Mouse (Mus musculus) bone marrow macrophage, adult 2 months (primary cell): ENCODE data around the gene Thg1l. TPM values are rescaled to one million over a fixed set of nuclear protein-coding genes. Genes with fewer than 3 reads are reported as not detected.

Experiments
- H3K27ac ChIP-seq: 2 replicates; pipeline ENCODE4 v1.5.1; 2012; ENCODE audit warnings: low read depth, low read length; ENCODE audit not compliant: insufficient read depth
- H3K4me1 ChIP-seq: 2 replicates; pipeline ENCODE4 v1.6.1; 2012; ENCODE audit warnings: low read length; ENCODE audit not compliant: control insufficient read depth, insufficient read depth
- H3K4me3 ChIP-seq: 2 replicates; pipeline ENCODE4 v1.5.1; 2012; ENCODE audit warnings: mild to moderate bottlenecking, low read length, moderate library complexity; ENCODE audit not compliant: insufficient read depth
- CTCF ChIP-seq: IDR thresholded peaks from 2 replicates; pipeline ENCODE4 v1.5.1; 2012; ENCODE audit warnings: low read depth, mild to moderate bottlenecking, low read length, moderate library complexity
- POLR2A ChIP-seq: IDR thresholded peaks from 2 replicates; pipeline ENCODE4 v1.6.1; 2012; ENCODE audit warnings: mild to moderate bottlenecking, low read depth, low read length, borderline replicate concordance
- polyA plus RNA-seq: library from polyadenylated mRNA; stranded (reverse); fragments of >200 nt; gene quantifications from 2 replicates; pipeline ENCODE4 v1.2.4, GENCODE M21; 2012; ENCODE audit not compliant: missing spikeins, insufficient read depth, insufficient read length

The Thg1l gene
- 6.2 and 8.6 TPM in 2 replicates for polyA plus RNA-seq

- peak within 1 kb of the TSS; percentile 97 for H3K4me3 ChIP-seq
- H3K27ac ChIP-seq = peak within 1 kb of the TSS; percentile 86
- TF ChIP-seq POLR2A (no peak), CTCF (no peak)
- peaks cover 16% of the 10 kb centered on the region for H3K4me1 ChIP-seq
Observed at GRCm38 (mm10) chr11:45955127-45955627, at the start of gene Thg1l. Gene Thg1l (minus strand): TSS chr11:45955494.

- no peak overlapping the region for H3K4me3 ChIP-seq
- no peaks in the 10 kb centered on the region for H3K4me1 ChIP-seq
- no peak overlapping the region for H3K27ac ChIP-seq
- TF ChIP-seq POLR2A (no peak), CTCF (no peak)
Observed at GRCm38 (mm10) chr11:45992087-45992486, 36.8 kb upstream of the Thg1l start.

- H3K27ac ChIP-seq = no peak overlapping the region
- H3K4me3 ChIP-seq = no peak overlapping the region
- TF ChIP-seq POLR2A = no peak
- no peak for TF ChIP-seq CTCF
- H3K4me1 ChIP-seq = no peaks in the 10 kb centered on the region
Observed at GRCm38 (mm10) chr11:45991604-45992003, 36.3 kb upstream of the Thg1l start.

- H3K4me3 ChIP-seq = peak overlapping the region; percentile 66; the same call in 1 of the 2 replicates
- H3K4me1 ChIP-seq = no peaks in the 10 kb centered on the region
- TF ChIP-seq POLR2A (no peak), CTCF (no peak)
- H3K27ac ChIP-seq = no peak overlapping the region
Observed at GRCm38 (mm10) chr11:45980893-45981253, 25.6 kb upstream of the Thg1l start.

GRCm38 (mm10) chr11:45979946-45980892 lies 24.9 kb upstream of the Thg1l start, which contains the start of gene Sox30:
Gene Sox30 (plus strand): TSS chr11:45980310.
- no peak within 1 kb of the TSS for H3K27ac ChIP-seq
- H3K4me3 ChIP-seq = peak within 1 kb of the TSS; percentile 66
- no peak for TF ChIP-seq CTCF
- no peak for TF ChIP-seq POLR2A
- H3K4me1 ChIP-seq = no peaks in the 10 kb centered on the region

- no peak overlapping the region for H3K27ac ChIP-seq
- no peak overlapping the region for H3K4me3 ChIP-seq
- TF ChIP-seq CTCF (no peak), POLR2A (no peak)
- H3K4me1 ChIP-seq = no peaks in the 10 kb centered on the region
Observed at GRCm38 (mm10) chr11:45976061-45976460, 20.8 kb upstream of the Thg1l start.

- Histone ChIP-seq H3K4me3 (no peak overlapping the region), H3K27ac (no peak overlapping the region), H3K4me1 (no peaks in the 10 kb centered on the region)
- no peak for TF ChIP-seq CTCF
- TF ChIP-seq POLR2A = no peak
Observed at GRCm38 (mm10) chr11:45974466-45974865, 19.2 kb upstream of the Thg1l start.

- TF ChIP-seq CTCF = no peak
- no peak for TF ChIP-seq POLR2A
- no peaks in the 10 kb centered on the region for H3K4me1 ChIP-seq
- no peak overlapping the region for H3K4me3 ChIP-seq
- H3K27ac ChIP-seq = no peak overlapping the region
Observed at GRCm38 (mm10) chr11:45973635-45974034, 18.3 kb upstream of the Thg1l start.

- 0 out of 2 replicates have a peak, but pooled peaks cover 2% of the 10 kb centered on the region for H3K4me1 ChIP-seq
- no peak overlapping the region for H3K4me3 ChIP-seq
- no peak overlapping the region for H3K27ac ChIP-seq
- TF ChIP-seq POLR2A (no peak), CTCF (no peak)
Observed at GRCm38 (mm10) chr11:45968466-45968865, 13.2 kb upstream of the Thg1l start.

GRCm38 (mm10) chr11:45966896-45967295 lies 11.6 kb upstream of the Thg1l start:
- TF ChIP-seq POLR2A (no peak), CTCF (no peak)
- Histone ChIP-seq H3K27ac (no peak overlapping the region), H3K4me1 (0 out of 2 replicates have a peak, but pooled peaks cover 2% of the 10 kb centered on the region), H3K4me3 (no peak overlapping the region)
